Mouse (Mus musculus): ENCODE measurements around the gene Bicra. TPM values are rescaled to one million over a fixed set of nuclear protein-coding genes. Genes with fewer than 3 reads are reported as not detected.

The Bicra gene
- polyA plus RNA-seq, 1 experiment from 2014 or later, result 1.6 TPM

- Histone ChIP-seq H3K27ac (ENCODE audit: low read depth, low read length) (no peak overlapping the region), H3K4me3 (ENCODE audit: low read depth, low read length) (no peak overlapping the region), H3K4me1 (replicated peaks; ENCODE audit: control insufficient read depth, insufficient read depth, low read length) (no peaks in the 10 kb centered on the region), H3K27me3 (replicated peaks; ENCODE audit: control insufficient read depth, insufficient read depth, low read length) (no peaks in the 10 kb centered on the region), H3K9ac (ENCODE audit: low read depth, low read length) (no peak overlapping the region), H3K9me3 (ENCODE audit: control insufficient read depth) (no peaks in the 10 kb centered on the region), H3K36me3 (ENCODE audit: control insufficient read depth, insufficient read depth) (no peaks in the 10 kb centered on the region), H3K4me2 (replicated peaks; ENCODE audit: low read depth) (no peak overlapping the region)
- TF ChIP-seq CTCF (IDR thresholded peaks at IDR 0.05; ENCODE audit: low read depth), result no peak
- no peak for ATAC-seq
- WGBS, result 75% methylated on average over 8 of the region's 8 CpGs
These were observed 23.0 kb downstream of the Bicra start for GRCm38 (mm10) chr7:16024603-16025222.

GRCm38 (mm10) chr7:16019256-16020094 is 28.2 kb downstream of the Bicra start:
- no peak for TF ChIP-seq CTCF (IDR thresholded peaks at IDR 0.05; ENCODE audit: low read depth)
- no peak overlapping the region for H3K4me2 ChIP-seq (replicated peaks; ENCODE audit: low read depth)
- no peaks in the 10 kb centered on the region for H3K4me1 ChIP-seq (replicated peaks; ENCODE audit: control insufficient read depth, insufficient read depth, low read length)

GRCm38 (mm10) chr7:16018016-16018810 is 29.5 kb downstream of the Bicra start:
- Histone ChIP-seq H3K27me3 (replicated peaks; ENCODE audit: control insufficient read depth, insufficient read depth, low read length) (no peaks in the 10 kb centered on the region), H3K4me1 (replicated peaks; ENCODE audit: control insufficient read depth, insufficient read depth, low read length) (no peaks in the 10 kb centered on the region), H3K4me2 (replicated peaks; ENCODE audit: low read depth) (no peak overlapping the region), H3K9ac (ENCODE audit: low read depth, low read length) (no peak overlapping the region), H3K27ac (ENCODE audit: low read depth, low read length) (no peak overlapping the region), H3K9me3 (ENCODE audit: control insufficient read depth) (no peaks in the 10 kb centered on the region), H3K36me3 (ENCODE audit: control insufficient read depth, insufficient read depth) (no peaks in the 10 kb centered on the region; the same call in 1 of the 2 replicates), H3K4me3 (ENCODE audit: low read depth, low read length) (no peak overlapping the region)
- peak; percentile 48; the same call in 1 of the 2 replicates for ATAC-seq
- WGBS, result 59% methylated on average over 9 of the region's 9 CpGs
- no peak for TF ChIP-seq CTCF (IDR thresholded peaks at IDR 0.05; ENCODE audit: low read depth)

More at GRCm38 (mm10) chr7:16019256-16020094, 28.2 kb downstream of the Bicra start:
- Histone ChIP-seq H3K27ac (ENCODE audit: low read depth, low read length) (0 out of 2 replicates have a peak overlapping the region, but pooled peaks have one; percentile 50), H3K27me3 (replicated peaks; ENCODE audit: control insufficient read depth, insufficient read depth, low read length) (no peaks in the 10 kb centered on the region), H3K9ac (ENCODE audit: low read depth, low read length) (no peak overlapping the region), H3K36me3 (ENCODE audit: control insufficient read depth, insufficient read depth) (no peaks in the 10 kb centered on the region), H3K4me3 (ENCODE audit: low read depth, low read length) (no peak overlapping the region), H3K9me3 (ENCODE audit: control insufficient read depth) (no peaks in the 10 kb centered on the region)
- WGBS, result 69% methylated on average over 5 of the region's 5 CpGs
- ATAC-seq, result no peak

- H3K9me3 ChIP-seq (ENCODE audit: control insufficient read depth), result no peaks in the 10 kb centered on the region
- no peaks in the 10 kb centered on the region for H3K27me3 ChIP-seq (replicated peaks; ENCODE audit: control insufficient read depth, insufficient read depth, low read length)
- H3K4me1 ChIP-seq (replicated peaks; ENCODE audit: control insufficient read depth, insufficient read depth, low read length), result peaks cover 7% of the 10 kb centered on the region; the same call in 1 of the 2 replicates
- WGBS, result 84% methylated on average over 5 of the region's 5 CpGs
- H3K9ac ChIP-seq (ENCODE audit: low read depth, low read length), result no peak overlapping the region
- H3K4me2 ChIP-seq (replicated peaks; ENCODE audit: low read depth), result no peak overlapping the region
- no peak overlapping the region for H3K4me3 ChIP-seq (ENCODE audit: low read depth, low read length)
- ATAC-seq, result no peak
- no peak for TF ChIP-seq CTCF (IDR thresholded peaks at IDR 0.05; ENCODE audit: low read depth)
- no peak overlapping the region for H3K27ac ChIP-seq (ENCODE audit: low read depth, low read length)
- no peaks in the 10 kb centered on the region; the same call in 1 of the 2 replicates for H3K36me3 ChIP-seq (ENCODE audit: control insufficient read depth, insufficient read depth)
These were observed 32.3 kb downstream of the Bicra start for GRCm38 (mm10) chr7:16015384-16015783.

GRCm38 (mm10) chr7:16014521-16015175 is 33.1 kb downstream of the Bicra start:
- no peak overlapping the region for H3K27ac ChIP-seq (ENCODE audit: low read depth, low read length)
- H3K36me3 ChIP-seq (ENCODE audit: control insufficient read depth, insufficient read depth), result no peaks in the 10 kb centered on the region; the same call in 1 of the 2 replicates
- no peak overlapping the region for H3K4me2 ChIP-seq (replicated peaks; ENCODE audit: low read depth)
- H3K9me3 ChIP-seq (ENCODE audit: control insufficient read depth), result no peaks in the 10 kb centered on the region
- H3K9ac ChIP-seq (ENCODE audit: low read depth, low read length), result no peak overlapping the region
- H3K4me1 ChIP-seq (replicated peaks; ENCODE audit: control insufficient read depth, insufficient read depth, low read length), result peaks cover 7% of the 10 kb centered on the region; the same call in 1 of the 2 replicates
- no peaks in the 10 kb centered on the region for H3K27me3 ChIP-seq (replicated peaks; ENCODE audit: control insufficient read depth, insufficient read depth, low read length)
- no peak overlapping the region for H3K4me3 ChIP-seq (ENCODE audit: low read depth, low read length)
- no peak for ATAC-seq
- TF ChIP-seq CTCF (IDR thresholded peaks at IDR 0.05; ENCODE audit: low read depth), result no peak
- 78% methylated on average over 8 of the region's 8 CpGs for WGBS
